Mouse (Mus musculus): ENCODE results near the gene Zkscan17. TPM values are rescaled to one million over a fixed set of nuclear protein-coding genes. Genes with fewer than 3 reads are reported as not detected.
A peak's percentile ranks its signal among the peaks of the same experiment; 100 is the strongest.

Gene Zkscan17
- total and polyA plus RNA-seq, 2 experiments from 2014 or later, result 15.1 to 21.1 TPM

- WGBS, result 78% methylated on average over 8 of the region's 8 CpGs
- no peak overlapping the region for H3K9ac ChIP-seq (replicated peaks; ENCODE audit: low read length)
- no peak overlapping the region for H3K4me3 ChIP-seq (ENCODE audit: low read length)
- no peak overlapping the region for H3K27ac ChIP-seq
- DNase-seq (ENCODE audit: low spot score) (no peak), ATAC-seq (no peak)
- no peaks in the 10 kb centered on the region for H3K9me3 ChIP-seq (ENCODE audit: low read length)
- no peak for TF ChIP-seq CTCF (IDR thresholded peaks at IDR 0.05; ENCODE audit: low read depth)
- no peaks in the 10 kb centered on the region for H3K36me3 ChIP-seq (ENCODE audit: insufficient read depth, low read length)
- H3K4me1 ChIP-seq (ENCODE audit: insufficient read depth, low read length), result no peaks in the 10 kb centered on the region
- no peak overlapping the region for H3K4me2 ChIP-seq (ENCODE audit: low read depth, low read length)
- no peaks in the 10 kb centered on the region for H3K27me3 ChIP-seq (ENCODE audit: insufficient read depth, low read length)
Measured at GRCm38 (mm10) chr11:59554535-59554934, 28.0 kb upstream of the Zkscan17 start.

- TF ChIP-seq CTCF (IDR thresholded peaks at IDR 0.05; ENCODE audit: low read depth), result no peak
Measured at GRCm38 (mm10) chr11:59554127-59554526, 27.6 kb upstream of the Zkscan17 start.

GRCm38 (mm10) chr11:59544005-59544404 is 17.5 kb upstream of the Zkscan17 start:
- DNase-seq (ENCODE audit: low spot score), result no peak

More at GRCm38 (mm10) chr11:59554127-59554526, 27.6 kb upstream of the Zkscan17 start:
- Histone ChIP-seq H3K36me3 (ENCODE audit: insufficient read depth, low read length) (no peaks in the 10 kb centered on the region), H3K4me2 (ENCODE audit: low read depth, low read length) (no peak overlapping the region), H3K27me3 (ENCODE audit: insufficient read depth, low read length) (no peaks in the 10 kb centered on the region), H3K9ac (replicated peaks; ENCODE audit: low read length) (no peak overlapping the region), H3K27ac (no peak overlapping the region), H3K4me1 (ENCODE audit: insufficient read depth, low read length) (no peaks in the 10 kb centered on the region), H3K4me3 (ENCODE audit: low read length) (no peak overlapping the region), H3K9me3 (ENCODE audit: low read length) (no peaks in the 10 kb centered on the region)
- 93% methylated on average over 11 of the region's 11 CpGs for WGBS
- no peak for DNase-seq (ENCODE audit: low spot score)
- ATAC-seq, result no peak

GRCm38 (mm10) chr11:59543376-59543775 is 16.8 kb upstream of the Zkscan17 start:
- no peaks in the 10 kb centered on the region for H3K9me3 ChIP-seq (ENCODE audit: low read length)
- H3K9ac ChIP-seq (replicated peaks; ENCODE audit: low read length), result no peak overlapping the region
- no peaks in the 10 kb centered on the region for H3K27me3 ChIP-seq (ENCODE audit: insufficient read depth, low read length)
- DNase-seq (ENCODE audit: low spot score), result no peak
- no peak overlapping the region for H3K27ac ChIP-seq
- H3K4me2 ChIP-seq (ENCODE audit: low read depth, low read length), result no peak overlapping the region
- no peaks in the 10 kb centered on the region for H3K36me3 ChIP-seq (ENCODE audit: insufficient read depth, low read length)
- no peak overlapping the region for H3K4me3 ChIP-seq (ENCODE audit: low read length)
- WGBS, result 85% methylated on average over 3 of the region's 3 CpGs
- no peaks in the 10 kb centered on the region for H3K4me1 ChIP-seq (ENCODE audit: insufficient read depth, low read length)
- ATAC-seq, result no peak
- TF ChIP-seq CTCF (IDR thresholded peaks at IDR 0.05; ENCODE audit: low read depth), result no peak

More at GRCm38 (mm10) chr11:59544005-59544404, 17.5 kb upstream of the Zkscan17 start:
- Histone ChIP-seq H3K4me2 (ENCODE audit: low read depth, low read length) (no peak overlapping the region), H3K36me3 (ENCODE audit: insufficient read depth, low read length) (no peaks in the 10 kb centered on the region), H3K9ac (replicated peaks; ENCODE audit: low read length) (no peak overlapping the region), H3K9me3 (ENCODE audit: low read length) (no peaks in the 10 kb centered on the region), H3K27ac (no peak overlapping the region), H3K4me1 (ENCODE audit: insufficient read depth, low read length) (no peaks in the 10 kb centered on the region), H3K4me3 (ENCODE audit: low read length) (no peak overlapping the region), H3K27me3 (ENCODE audit: insufficient read depth, low read length) (no peaks in the 10 kb centered on the region)
- no peak for ATAC-seq
- 86% methylated on average over 9 of the region's 9 CpGs for WGBS
- no peak for TF ChIP-seq CTCF (IDR thresholded peaks at IDR 0.05; ENCODE audit: low read depth)

GRCm38 (mm10) chr11:59542442-59542841 is 15.9 kb upstream of the Zkscan17 start:
- H3K27ac ChIP-seq, result no peak overlapping the region
- DNase-seq (ENCODE audit: low spot score) (no peak), ATAC-seq (no peak)
- 84% methylated on average over 6 of the region's 6 CpGs for WGBS
- no peaks in the 10 kb centered on the region for H3K36me3 ChIP-seq (ENCODE audit: insufficient read depth, low read length)
- no peak overlapping the region for H3K4me3 ChIP-seq (ENCODE audit: low read length)
- H3K9me3 ChIP-seq (ENCODE audit: low read length), result no peaks in the 10 kb centered on the region
- no peak overlapping the region for H3K9ac ChIP-seq (replicated peaks; ENCODE audit: low read length)
- H3K4me2 ChIP-seq (ENCODE audit: low read depth, low read length), result no peak overlapping the region
- no peak for TF ChIP-seq CTCF (IDR thresholded peaks at IDR 0.05; ENCODE audit: low read depth)
- H3K4me1 ChIP-seq (ENCODE audit: insufficient read depth, low read length), result no peaks in the 10 kb centered on the region
- H3K27me3 ChIP-seq (ENCODE audit: insufficient read depth, low read length), result no peaks in the 10 kb centered on the region

- no peaks in the 10 kb centered on the region for H3K27me3 ChIP-seq (ENCODE audit: insufficient read depth, low read length)
- H3K4me1 ChIP-seq (ENCODE audit: insufficient read depth, low read length), result no peaks in the 10 kb centered on the region
- no peak within 1 kb of the TSS for H3K4me2 ChIP-seq (ENCODE audit: low read depth, low read length)
- H3K9ac ChIP-seq (replicated peaks; ENCODE audit: low read length), result 0 out of 2 replicates have a peak within 1 kb of the TSS, but pooled peaks have one; percentile 9
- ATAC-seq, result no peak
- WGBS, result 55% methylated on average over 3 of the region's 3 CpGs
- H3K9me3 ChIP-seq (ENCODE audit: low read length), result no peaks in the 10 kb centered on the region
- H3K36me3 ChIP-seq (ENCODE audit: insufficient read depth, low read length), result no peaks in the 10 kb centered on the region
- TF ChIP-seq CTCF (IDR thresholded peaks at IDR 0.05; ENCODE audit: low read depth), result no peak
- no peak within 1 kb of the TSS for H3K27ac ChIP-seq
- DNase-seq (ENCODE audit: low spot score), result no peak
- no peak within 1 kb of the TSS for H3K4me3 ChIP-seq (ENCODE audit: low read length)
Measured at GRCm38 (mm10) chr11:59541324-59541723, 14.8 kb upstream of the Zkscan17 start, which contains the start of gene Nlrp3. Gene Nlrp3 (plus strand): TSS chr11:59541568.

- DNase-seq (ENCODE audit: low spot score), result no peak
- H3K27ac ChIP-seq, result no peak overlapping the region
- no peak for ATAC-seq
- H3K9me3 ChIP-seq (ENCODE audit: low read length), result no peaks in the 10 kb centered on the region
- WGBS, result 84% methylated on average over 3 of the region's 3 CpGs
- no peak for TF ChIP-seq CTCF (IDR thresholded peaks at IDR 0.05; ENCODE audit: low read depth)
- H3K4me2 ChIP-seq (ENCODE audit: low read depth, low read length), result no peak overlapping the region
- H3K4me1 ChIP-seq (ENCODE audit: insufficient read depth, low read length), result no peaks in the 10 kb centered on the region
- H3K36me3 ChIP-seq (ENCODE audit: insufficient read depth, low read length), result no peaks in the 10 kb centered on the region
- 0 out of 2 replicates have a peak overlapping the region, but pooled peaks have one; percentile 9 for H3K9ac ChIP-seq (replicated peaks; ENCODE audit: low read length)
- H3K27me3 ChIP-seq (ENCODE audit: insufficient read depth, low read length), result no peaks in the 10 kb centered on the region
- H3K4me3 ChIP-seq (ENCODE audit: low read length), result no peak overlapping the region
Measured at GRCm38 (mm10) chr11:59540123-59540522, 13.6 kb upstream of the Zkscan17 start.

Measured in hindbrain, postnatal 0 days (tissue).